Mouse (Mus musculus) splenic B cell, adult 2 months (primary cell): ENCODE results near the gene Cdcp2.

Source experiments
- DNase-seq: peaks from one replicate; pipeline ENCODE4 v3.0.0-alpha.2; 2011; ENCODE audit warnings: low read depth, low spot score
- H3K27me3 ChIP-seq: 2 replicates; pipeline ENCODE4 v1.6.1; 2012; ENCODE audit warnings: mild to moderate bottlenecking, low read length, moderate library complexity, mixed read lengths; ENCODE audit not compliant: control insufficient read depth, poor library complexity, insufficient read depth, severe bottlenecking
- H3K36me3 ChIP-seq: 2 replicates; pipeline ENCODE4 v1.6.1; 2012; ENCODE audit warnings: mild to moderate bottlenecking, low read length, moderate library complexity, mixed read lengths; ENCODE audit not compliant: control insufficient read depth, poor library complexity, insufficient read depth, severe bottlenecking

The Cdcp2 gene

DNA sequence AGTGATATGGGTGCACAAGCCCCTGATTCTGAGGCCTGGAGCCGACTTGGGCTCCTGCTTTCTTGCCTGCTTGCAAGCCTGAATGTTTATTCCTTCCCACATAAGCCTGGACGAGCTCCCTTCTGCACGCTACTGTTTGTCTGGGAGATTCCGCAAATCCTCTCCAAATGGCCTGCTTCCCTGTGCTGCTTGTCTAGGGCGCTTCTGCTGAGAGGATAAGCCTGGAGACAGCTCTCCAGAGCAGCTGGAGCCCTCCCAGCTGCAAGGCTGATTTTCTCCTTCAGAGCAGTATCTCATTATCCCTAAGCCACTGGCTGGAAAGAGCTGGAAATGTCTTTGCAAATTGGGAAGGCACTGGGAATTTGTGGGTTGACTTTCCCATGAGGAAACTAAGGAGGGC, 21.2 kb upstream of the Cdcp2 start:
- H3K36me3 ChIP-seq, result no peaks in the 10 kb centered on the region
- DNase-seq, result no peak
- H3K27me3 ChIP-seq, result no peaks in the 10 kb centered on the region

GRCm38 (mm10) chr4:107078894-107079293, 17.8 kb upstream of the Cdcp2 start:
- no peaks in the 10 kb centered on the region for H3K36me3 ChIP-seq
- no peaks in the 10 kb centered on the region for H3K27me3 ChIP-seq
- DNase-seq, result no peak

DNA sequence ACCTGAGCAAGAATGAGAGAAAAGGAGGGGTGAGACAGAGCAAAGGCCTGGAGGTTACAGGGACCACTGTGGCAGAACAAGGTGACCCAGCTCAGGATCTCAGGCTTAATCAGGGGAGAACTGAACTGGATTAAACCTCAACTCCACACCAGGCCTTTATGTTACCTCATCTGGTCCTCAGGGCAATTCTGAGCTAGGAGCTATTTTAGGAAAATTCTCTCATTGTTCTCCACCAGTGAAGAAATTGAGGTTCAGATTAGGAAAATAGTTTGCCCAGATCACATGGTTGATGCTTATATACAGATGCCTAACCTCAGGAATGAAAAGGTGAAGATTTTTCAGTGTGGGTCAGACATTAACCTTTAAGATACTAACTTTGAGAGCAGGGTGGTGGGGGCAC, 17.0 kb upstream of the Cdcp2 start:
- no peaks in the 10 kb centered on the region for H3K27me3 ChIP-seq
- H3K36me3 ChIP-seq, result no peaks in the 10 kb centered on the region
- no peak for DNase-seq

DNA sequence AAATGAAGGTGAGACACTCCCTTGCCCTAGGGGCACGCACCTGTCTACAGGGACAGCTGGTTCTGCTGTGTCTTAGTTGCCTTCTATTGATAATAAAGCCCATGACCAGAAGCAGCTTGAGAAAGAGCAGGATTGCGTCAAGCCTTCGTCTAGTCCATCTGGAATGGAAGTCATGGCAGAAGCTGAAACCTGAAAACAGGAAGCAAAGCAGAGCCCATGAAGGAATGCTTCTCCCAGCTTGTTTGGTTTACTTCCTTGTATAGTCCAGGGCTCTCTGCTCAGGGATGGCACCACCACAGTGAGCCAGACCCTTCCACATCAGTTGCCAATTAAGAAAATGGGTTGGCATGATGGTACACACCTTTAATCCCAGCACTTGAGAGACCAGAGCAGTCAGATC, 14.5 kb upstream of the Cdcp2 start:
- Histone ChIP-seq H3K36me3 (no peaks in the 10 kb centered on the region), H3K27me3 (no peaks in the 10 kb centered on the region)
- DNase-seq, result no peak

DNA sequence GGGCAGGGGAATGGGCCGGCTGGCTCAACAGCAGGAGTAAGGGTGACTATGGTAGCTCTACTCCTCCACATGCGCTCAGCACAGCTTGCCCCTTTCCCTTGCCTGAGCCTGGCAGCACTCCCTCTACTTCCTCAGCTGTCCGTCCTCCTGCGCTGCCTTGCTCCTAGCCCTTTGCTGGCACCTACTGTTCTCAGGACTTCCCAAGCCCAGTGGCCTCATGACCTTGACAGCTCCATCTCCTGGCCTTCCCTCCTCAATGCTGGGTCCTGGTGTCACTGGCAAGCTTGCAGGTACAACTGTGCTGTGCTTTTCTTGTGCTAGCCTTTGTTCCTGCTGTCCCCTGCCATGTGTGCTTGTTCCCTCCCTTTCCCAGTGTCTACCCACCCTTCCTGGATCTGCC, 13.6 kb upstream of the Cdcp2 start:
- Histone ChIP-seq H3K36me3 (no peaks in the 10 kb centered on the region), H3K27me3 (no peaks in the 10 kb centered on the region)
- no peak for DNase-seq

DNA sequence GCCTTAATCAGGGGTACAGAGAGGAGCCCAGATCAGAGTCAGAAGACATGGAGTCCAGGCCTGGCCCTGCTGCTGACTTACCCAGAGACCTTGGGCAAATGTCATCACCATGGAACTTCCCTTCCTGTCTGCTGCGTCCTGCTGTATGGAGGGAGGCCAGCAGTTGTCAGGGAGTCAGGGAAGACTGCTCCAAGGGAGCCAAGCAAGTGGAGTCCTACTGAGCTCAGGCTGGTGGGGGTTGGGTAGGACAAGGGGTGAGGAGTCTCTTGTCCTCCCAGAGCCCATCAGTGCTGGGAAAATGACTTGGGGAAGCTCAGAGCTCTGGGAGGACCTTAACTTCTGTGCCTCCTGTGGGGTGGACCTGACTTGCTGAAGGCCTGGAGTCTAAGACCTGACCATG, 12.3 kb upstream of the Cdcp2 start:
- Histone ChIP-seq H3K27me3 (no peaks in the 10 kb centered on the region), H3K36me3 (no peaks in the 10 kb centered on the region)
- DNase-seq, result no peak

- Histone ChIP-seq H3K36me3 (no peaks in the 10 kb centered on the region), H3K27me3 (no peaks in the 10 kb centered on the region)
- no peak for DNase-seq
These were observed 11.8 kb upstream of the Cdcp2 start for GRCm38 (mm10) chr4:107084858-107085257.

- no peaks in the 10 kb centered on the region for H3K27me3 ChIP-seq
- DNase-seq, result no peak
- H3K36me3 ChIP-seq, result no peaks in the 10 kb centered on the region
These were observed 5.0 kb upstream of the Cdcp2 start for GRCm38 (mm10) chr4:107091696-107092095.

GRCm38 (mm10) chr4:107094484-107095187, 2.1 kb upstream of the Cdcp2 start:
- no peaks in the 10 kb centered on the region for H3K27me3 ChIP-seq
- H3K36me3 ChIP-seq, result no peaks in the 10 kb centered on the region
- DNase-seq, result no peak

GRCm38 (mm10) chr4:107096043-107096442, 648 bp upstream of the Cdcp2 start:
- DNase-seq, result no peak
- Histone ChIP-seq H3K27me3 (no peaks in the 10 kb centered on the region), H3K36me3 (no peaks in the 10 kb centered on the region)

- H3K36me3 ChIP-seq, result no peaks in the 10 kb centered on the region
- no peaks in the 10 kb centered on the region for H3K27me3 ChIP-seq
- no peak for DNase-seq
These were observed 1.2 kb downstream of the Cdcp2 start for GRCm38 (mm10) chr4:107097871-107098270.

DNA sequence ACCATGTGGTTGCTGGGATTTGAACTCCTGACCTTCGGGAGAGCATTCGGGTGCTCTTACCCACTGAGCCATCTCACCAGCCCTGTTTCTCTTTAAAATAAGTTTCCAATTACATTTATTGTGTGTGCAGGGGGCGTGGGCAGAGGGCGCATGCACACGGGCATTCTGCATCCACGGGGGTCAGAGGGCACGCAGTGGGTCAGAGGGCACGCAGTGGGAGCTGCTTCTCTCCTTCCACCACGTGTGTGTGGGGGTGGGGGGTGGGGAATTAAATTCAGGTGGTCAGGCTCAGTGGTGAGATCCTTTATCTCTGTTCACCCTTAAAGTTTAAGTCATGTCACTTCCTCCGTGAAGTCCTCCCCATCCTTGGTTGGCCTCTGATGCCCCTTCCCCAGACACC, 1.7 kb downstream of the Cdcp2 start:
- H3K36me3 ChIP-seq, result no peaks in the 10 kb centered on the region
- DNase-seq, result no peak
- no peaks in the 10 kb centered on the region for H3K27me3 ChIP-seq

GRCm38 (mm10) chr4:107098791-107099525, 2.3 kb downstream of the Cdcp2 start:
- H3K27me3 ChIP-seq, result no peaks in the 10 kb centered on the region
- DNase-seq, result no peak
- no peaks in the 10 kb centered on the region for H3K36me3 ChIP-seq

DNA sequence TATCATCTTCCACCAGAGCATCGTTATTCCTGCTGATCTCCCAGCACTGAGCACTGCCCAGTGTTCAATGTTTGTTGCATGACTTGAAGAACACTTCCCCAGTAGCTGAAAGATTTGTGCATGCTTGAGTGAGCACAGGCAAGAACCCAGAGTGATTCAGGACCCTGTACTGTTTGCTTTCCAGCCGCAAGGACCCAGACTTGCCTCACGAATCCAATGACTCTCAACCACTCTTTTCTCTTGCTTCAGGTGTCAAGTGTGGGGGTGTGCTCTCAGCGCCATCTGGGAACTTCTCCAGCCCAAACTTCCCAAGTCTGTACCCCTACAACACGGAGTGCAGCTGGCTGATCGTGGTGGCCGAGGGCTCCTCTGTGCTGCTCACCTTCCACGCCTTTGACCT, 5.5 kb downstream of the Cdcp2 start:
- Histone ChIP-seq H3K36me3 (no peaks in the 10 kb centered on the region), H3K27me3 (no peaks in the 10 kb centered on the region)
- no peak for DNase-seq

DNA sequence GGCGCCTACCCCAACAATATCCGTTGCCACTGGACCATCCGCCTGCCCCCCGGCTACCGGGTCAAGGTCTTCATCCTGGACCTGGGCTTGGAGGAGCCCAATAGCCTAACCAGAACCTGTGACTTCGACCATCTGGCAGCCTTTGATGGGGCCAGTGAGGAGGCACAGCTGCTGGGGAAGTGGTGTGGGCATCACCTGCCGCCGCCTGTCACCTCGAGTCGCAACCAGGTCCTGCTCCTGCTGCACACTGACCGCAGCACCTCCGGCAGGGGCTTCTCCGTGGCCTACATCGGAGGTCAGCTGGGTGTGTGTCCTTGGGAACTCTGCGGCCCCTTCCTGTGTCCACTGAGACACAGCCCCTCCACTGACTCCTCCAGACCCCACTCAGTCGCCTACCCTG, 10.1 kb downstream of the Cdcp2 start:
- DNase-seq, result no peak
- no peaks in the 10 kb centered on the region for H3K36me3 ChIP-seq
- no peaks in the 10 kb centered on the region for H3K27me3 ChIP-seq
